Mouse (Mus musculus) adipocyte (in vitro differentiated cells): ENCODE measurements around the gene Tmem42.

Experiments used
- DNase-seq: peaks from one replicate; pipeline ENCODE4 v3.0.0-alpha.2; 2016; ENCODE audit warnings: low spot score

Tmem42 gene

DNA sequence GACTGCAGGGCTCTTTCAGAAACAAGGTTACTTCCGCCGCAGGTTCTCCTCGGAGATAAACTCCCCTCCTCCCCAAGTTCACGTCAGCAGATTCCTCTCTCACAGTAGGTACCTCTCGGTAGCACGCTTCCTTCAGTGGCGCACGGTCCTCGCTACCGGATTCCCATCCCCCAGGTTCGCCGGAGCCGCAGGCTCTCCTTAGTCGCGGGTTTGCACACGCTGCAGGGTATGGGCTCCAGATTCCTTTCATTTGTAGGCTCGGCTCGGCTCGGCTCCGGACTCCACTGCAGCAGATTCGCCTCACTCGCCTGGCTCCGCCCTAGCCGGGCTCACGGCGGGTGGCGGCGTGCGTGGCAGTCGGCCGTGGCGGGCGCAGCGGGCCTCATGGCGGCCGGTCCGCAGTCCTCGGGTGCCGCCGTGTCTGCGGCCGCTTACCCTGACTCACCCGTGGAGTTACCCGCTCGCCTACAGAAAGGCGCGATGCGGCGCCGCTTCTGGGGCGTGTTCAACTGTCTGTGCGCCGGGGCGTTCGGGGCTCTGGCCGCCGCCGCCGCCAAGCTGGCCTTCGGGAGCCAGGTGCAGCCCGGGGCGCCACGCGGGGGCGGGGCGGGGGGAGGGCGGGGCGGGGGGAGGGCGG is at the start of gene Tmem42:
Tmem42 (plus strand) TSS at position 332 of the 637 bp plus-strand sequence.
- DNase-seq: peak; percentile 85

DNA sequence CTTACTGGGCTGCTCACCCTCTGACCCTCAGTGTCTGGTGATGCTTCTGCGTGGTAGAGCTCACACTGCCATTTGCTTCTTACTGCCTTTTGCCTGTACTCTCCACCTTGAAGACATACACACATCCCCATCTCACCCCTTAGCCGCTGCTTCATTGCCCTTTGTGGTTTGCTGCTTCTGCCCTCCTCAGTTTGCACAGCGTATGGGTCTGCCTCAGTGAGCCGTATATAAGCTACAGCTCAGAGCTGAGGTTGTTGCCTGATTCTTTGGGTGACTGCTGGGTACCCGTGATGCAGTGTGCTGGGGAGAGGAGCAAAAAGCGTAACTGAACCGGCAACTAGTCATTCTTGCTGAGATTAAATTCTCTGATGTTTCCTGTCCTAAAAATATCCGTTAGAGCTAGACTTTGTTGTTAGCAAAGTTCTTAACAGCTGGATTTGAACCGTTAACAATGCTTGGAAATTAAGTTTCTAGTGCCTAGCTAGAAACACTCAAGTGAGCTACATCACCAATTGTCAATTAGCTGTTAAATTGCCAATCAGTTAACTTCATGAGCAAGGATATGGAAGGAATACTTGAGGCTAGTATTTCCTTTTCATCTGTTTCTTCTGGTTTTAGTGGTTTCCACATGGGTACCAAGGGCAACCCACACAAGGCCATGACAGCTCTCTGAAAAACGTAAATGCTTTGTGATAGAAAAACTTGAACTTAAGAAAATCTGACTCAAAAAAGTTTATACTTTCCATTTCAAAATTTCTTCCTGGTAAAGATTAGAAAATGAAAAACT is 22.5 kb upstream of the Tmem42 start:
- DNase-seq: no peak

DNA sequence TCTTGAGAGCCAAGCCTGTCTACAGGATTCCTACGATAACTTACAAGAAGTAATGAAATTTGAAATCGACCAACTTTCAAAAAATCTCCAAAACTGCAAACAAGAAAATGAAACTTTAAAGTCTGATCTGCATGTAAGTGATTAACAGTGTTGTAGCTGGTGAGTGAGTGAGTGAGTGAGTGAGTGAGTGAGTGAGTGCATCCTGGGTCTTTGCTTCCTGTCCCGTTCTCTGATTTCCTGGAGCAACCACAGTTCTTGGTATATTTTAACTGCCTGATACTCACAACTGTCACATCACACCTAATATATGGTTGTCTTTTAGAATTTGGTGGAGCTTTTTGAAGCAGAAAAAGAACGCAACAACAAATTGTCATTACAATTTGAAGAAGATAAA is 21.9 kb upstream of the Tmem42 start:
- no peak for DNase-seq

DNA sequence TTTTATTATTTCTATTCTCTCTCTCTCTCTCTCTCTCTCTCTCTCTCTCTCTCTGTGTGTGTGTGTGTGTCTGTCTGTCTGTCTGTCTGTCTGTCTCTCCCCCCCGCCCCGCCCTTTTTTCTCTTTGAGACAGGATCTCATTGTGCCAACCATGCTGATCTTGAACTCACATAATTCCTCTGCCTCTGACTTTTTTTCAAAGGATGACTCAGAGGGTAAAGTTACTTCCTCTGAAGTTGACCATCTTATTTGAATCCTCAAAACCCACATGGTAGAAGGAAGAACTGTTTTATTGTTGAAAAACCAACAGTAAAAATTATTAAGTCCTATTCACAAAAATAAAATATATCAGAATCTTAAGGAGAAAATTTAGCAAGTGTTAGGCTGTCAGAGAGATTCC is 16.4 kb upstream of the Tmem42 start:
- no peak for DNase-seq

DNA sequence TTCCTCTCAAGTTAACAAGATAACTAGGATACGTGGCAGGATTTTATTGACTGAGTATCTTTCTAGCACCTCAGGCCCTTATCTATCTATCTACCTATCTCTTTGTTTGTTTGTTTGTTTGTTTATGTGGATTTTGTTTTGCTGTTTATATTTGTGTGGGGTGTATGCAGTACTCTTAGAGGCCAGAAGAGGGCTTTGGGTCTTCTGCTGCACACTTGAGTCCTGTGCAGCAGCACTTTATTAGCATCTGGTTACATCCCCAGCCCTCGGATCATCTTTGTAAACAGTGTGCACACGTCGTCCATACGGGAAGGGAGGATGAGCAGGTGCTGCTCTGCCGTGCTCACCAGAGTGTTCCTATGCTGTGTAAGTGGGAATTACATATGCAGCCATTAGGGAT is 15.1 kb upstream of the Tmem42 start:
- no peak for DNase-seq

DNA sequence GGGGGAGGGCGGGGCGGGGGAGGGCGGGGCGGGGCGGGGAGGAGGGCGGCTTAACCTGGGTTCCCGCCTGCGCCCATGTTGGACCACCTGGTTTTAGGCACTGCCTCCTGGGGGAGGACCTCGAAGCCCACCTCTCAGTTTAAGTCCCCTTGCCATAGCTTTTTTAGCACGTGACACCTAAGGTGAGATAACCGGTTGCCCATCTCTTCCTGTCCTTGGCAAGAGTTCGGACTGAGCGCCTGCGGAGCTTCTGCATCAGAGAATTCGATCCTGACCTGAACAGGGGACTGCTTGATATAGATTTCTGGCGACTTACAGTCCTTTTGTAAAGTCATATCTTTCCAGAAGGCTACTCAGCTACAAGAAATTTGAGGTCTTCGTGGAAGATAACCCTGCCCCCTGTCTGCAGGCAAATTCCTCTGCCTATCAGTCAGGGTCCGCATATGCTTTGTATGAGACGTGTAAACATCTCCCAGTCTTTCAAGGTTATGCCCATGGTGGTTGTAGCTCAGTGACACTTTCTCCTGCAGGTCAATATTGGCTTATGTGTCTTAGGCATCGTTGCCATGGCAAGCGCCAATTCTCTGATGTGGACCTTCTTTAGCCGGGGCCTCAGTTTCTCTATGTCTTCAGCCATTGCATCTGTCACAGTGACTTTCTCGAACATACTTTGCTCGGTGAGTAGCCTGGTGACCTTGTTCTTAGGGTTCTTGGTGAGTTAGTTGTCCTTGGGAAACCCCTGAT is 682 bp downstream of the Tmem42 start:
- no peak for DNase-seq

DNA sequence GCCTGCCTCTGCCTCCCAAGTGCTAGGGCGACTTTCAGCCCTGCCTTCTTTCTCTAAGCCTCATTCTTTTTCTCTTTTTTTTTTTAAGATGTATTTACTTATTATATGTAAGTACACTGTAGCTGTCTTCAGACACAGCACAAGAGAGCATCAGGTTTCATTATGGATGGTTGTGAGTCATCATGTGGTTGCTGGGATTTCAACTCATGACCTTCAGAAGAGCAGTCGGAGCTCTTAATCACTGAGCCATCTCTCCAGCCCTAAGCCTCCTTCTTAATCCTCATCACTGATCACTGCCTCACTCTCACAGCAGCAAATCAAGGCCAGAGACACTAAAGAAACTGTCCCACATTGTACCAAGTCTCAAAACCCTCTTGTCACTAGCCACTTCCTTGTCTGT is 3.1 kb downstream of the Tmem42 start:
- no peak for DNase-seq

DNA sequence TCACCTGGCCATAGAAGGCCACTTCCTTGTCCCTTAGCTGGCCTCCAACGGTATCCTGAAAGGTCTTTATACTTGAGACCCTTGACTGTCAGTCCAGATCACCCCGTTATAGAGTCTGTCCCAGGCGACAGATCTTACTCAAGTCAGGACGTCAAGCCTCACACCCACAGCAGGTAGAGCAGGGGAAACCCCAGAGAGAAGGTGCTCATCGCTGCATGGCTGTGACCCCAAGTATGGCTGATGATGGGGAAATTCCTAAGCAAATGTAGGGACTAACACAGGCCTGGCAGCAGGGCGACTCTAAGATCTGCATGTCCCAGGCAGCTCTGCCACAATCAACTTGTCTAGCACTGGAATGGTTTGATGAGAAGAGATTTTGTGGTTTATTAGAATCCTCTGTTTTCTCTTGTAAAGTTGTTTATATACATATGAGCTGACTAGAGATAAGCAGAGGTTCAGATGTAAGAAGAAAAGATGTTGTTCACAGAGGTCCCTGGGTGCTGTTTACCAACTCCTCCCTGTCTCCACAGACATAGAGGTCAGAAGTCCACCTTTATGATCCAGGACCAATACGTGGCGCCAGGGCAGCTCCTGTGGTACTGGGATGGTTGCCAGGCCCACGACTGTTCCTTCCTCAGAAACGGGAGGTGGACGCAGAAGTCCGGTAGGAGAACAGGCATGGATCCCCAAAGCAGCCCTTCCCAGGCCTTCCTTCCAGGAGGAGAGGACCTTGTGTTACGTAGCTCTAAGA is 10.5 kb downstream of the Tmem42 start:
- DNase-seq: no peak

DNA sequence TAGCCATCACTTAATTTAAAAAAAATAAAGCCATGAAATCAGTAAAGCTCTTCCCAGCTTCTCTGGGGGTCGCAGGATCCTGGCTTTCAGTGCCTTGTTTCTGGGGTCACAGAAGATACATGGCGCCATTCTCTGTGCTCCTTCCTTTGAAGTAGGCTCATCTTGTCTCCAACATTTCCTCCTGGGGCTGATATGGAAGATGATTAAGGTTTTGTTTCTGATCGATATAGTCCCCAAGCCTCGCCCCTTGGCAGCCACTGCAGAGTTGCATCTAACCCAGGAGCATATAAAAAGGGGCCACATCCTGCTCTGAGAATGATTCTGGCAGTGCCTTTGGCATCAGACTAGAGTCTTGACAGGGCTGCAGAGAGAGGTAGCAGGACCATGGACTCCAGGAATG is 13.3 kb downstream of the Tmem42 start, which contains the start of gene Tgm4:
Tgm4 (plus strand) TSS at position 301 of the 400 bp plus-strand sequence.
- no peak for DNase-seq

DNA sequence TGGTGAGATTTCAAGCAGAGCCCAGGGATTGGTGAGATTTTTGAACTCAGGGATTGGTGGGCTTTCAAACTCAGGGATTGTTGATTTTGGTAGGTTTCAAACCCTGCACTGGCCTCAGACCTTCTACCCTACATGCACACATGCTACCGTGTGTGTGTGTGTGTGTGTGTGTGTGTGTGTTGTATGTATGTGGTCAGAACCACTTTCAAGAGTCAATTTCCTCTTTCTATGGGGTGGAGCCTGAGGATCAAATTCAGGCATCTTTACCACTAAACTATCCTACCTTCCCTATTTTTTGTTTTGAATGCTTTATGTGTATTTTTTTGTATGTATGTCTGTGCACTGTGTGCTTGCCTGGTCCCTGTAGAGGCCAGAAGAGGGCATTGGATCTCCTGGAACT is 26.5 kb downstream of the Tmem42 start:
- DNase-seq: no peak

DNA sequence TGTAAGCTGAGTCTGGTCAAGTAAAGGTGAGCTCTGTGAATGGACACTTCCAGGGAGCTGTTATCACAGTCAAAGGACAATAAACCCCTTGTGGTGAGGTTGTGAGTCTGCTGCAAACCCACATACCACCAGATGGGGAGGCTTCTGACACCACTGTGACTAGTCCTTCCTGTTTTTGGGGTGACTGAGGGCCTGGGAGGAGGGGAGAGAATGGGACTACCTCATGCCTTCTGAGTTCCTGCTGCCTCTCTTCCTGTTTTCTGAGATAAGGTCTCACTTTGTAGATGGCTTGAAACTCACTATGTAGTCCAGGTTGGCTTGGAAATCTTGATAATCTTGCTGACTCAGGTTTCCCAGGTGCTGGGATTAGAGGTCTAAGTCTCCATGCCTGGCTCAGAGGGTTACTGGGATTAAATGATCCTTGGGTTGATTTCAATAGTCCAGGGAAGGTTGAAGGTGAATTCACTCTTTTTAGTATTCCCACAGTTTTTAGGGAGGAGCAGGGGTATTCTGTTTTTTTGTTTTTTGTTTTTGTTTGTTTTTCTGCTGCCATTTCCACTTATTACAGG is 37.7 kb downstream of the Tmem42 start:
- DNase-seq: no peak

DNA sequence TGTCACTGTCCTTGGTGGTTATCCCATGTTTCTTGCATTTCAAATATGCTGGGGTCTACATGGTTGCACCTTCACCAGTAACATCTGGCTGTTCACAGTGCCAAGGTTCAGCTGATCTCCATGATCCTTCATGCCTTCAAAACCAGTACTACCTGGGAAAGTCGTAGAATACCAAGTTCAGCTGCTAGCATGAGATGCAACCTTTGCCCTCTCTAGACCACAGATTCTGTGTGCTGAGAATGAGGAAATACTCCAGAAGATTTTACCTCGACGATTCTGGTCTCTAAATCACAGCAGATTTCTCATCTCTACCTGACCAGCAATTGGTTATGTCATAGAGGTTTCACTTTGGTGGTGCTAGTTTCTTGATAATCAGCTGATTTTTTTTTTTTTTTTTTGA is 39.0 kb downstream of the Tmem42 start:
- no peak for DNase-seq
